Mouse (Mus musculus) forebrain, postnatal 0 days (tissue): ENCODE results near the gene Hes2. TPM values are rescaled to one million over a fixed set of nuclear protein-coding genes. Genes with fewer than 3 reads are reported as not detected.

Experiments used
- ATAC-seq: fragments of 200-750 bp; cut with Nextera tagmentation; 2 replicates; pipeline ENCODE4 v1.8.0; 2017; ENCODE audit warnings: mild to moderate bottlenecking, moderate library complexity
- DNase-seq: peaks from one replicate; pipeline ENCODE4 v3.0.0-alpha.2; 2015
- H3K27ac ChIP-seq: fragments of 300-500 bp; sonication (generic); 2 replicates; pipeline ENCODE4 v1.5.1; 2014; ENCODE audit warnings: low read depth, mild to moderate bottlenecking, antibody characterized with exemption, low read length, moderate library complexity, mixed read lengths
- H3K27me3 ChIP-seq: fragments of 300-500 bp; sonication (generic); 2 replicates; pipeline ENCODE4 v1.6.1; 2014; ENCODE audit warnings: mild to moderate bottlenecking, low read length, mixed read lengths; ENCODE audit not compliant: insufficient read depth
- H3K36me3 ChIP-seq: fragments of 300-500 bp; sonication (generic); 2 replicates; pipeline ENCODE4 v1.6.1; 2014; ENCODE audit warnings: mild to moderate bottlenecking, moderate library complexity; ENCODE audit not compliant: insufficient read depth
- H3K4me1 ChIP-seq: fragments of 300-500 bp; sonication (generic); 2 replicates; pipeline ENCODE4 v1.6.1; 2014; ENCODE audit warnings: antibody characterized with exemption; ENCODE audit not compliant: insufficient read depth
- H3K4me2 ChIP-seq: fragments of 300-500 bp; sonication (generic); 2 replicates; pipeline ENCODE4 v1.6.1; 2014; ENCODE audit warnings: low read depth, mild to moderate bottlenecking, moderate library complexity
- H3K4me3 ChIP-seq: fragments of 300-500 bp; sonication (generic); 2 replicates; pipeline ENCODE4 v1.5.1; 2014; ENCODE audit warnings: low read depth, low read length, mixed read lengths
- H3K9ac ChIP-seq: fragments of 300-500 bp; sonication (generic); 2 replicates; pipeline ENCODE4 v1.6.1; 2014; ENCODE audit warnings: mild to moderate bottlenecking
- H3K9me3 ChIP-seq: fragments of 300-500 bp; sonication (generic); 2 replicates; pipeline ENCODE4 v1.6.1; 2016; ENCODE audit warnings: low read length
- CTCF ChIP-seq: sonication (generic); IDR thresholded peaks from 2 replicates; pipeline ENCODE4 v1.5.1; 2016; ENCODE audit warnings: antibody characterized with exemption, control low read depth, low read depth
- WGBS: fragments of 180-500 bp; shearing (Covaris S2); extraction: QIAGEN DNeasy Blood & Tissue Kit; methylation state at CpG from one replicate; pipeline ENCODE4 v1.1.7; 2014; 5-methylcytosine and 5-hydroxymethylcytosine counted together
- polyA plus RNA-seq: library from polyadenylated mRNA; unstranded; fragments of >200 nt; fragmentation: Nextera tagmentation; extraction: Ambion mirVana; gene quantifications from 2 replicates; pipeline ENCODE4 v1.2.1, GENCODE M21; 2015
- total RNA-seq: library from RNA; depleted of rRNA; stranded (reverse); fragments of >200 nt; gene quantifications from 2 replicates; pipeline ENCODE4 v1.2.3, GENCODE M21; 2014

Gene Hes2
- total and polyA plus RNA-seq, 2 experiments from 2014 or later: not detected

GRCm38 (mm10) chr4:152119396-152120292 is 39.0 kb upstream of the Hes2 start:
- WGBS: 4% methylated on average over 39 of the region's 39 CpGs
- TF ChIP-seq CTCF: peak; percentile 60
- peak; percentile 50 for DNase-seq
- Histone ChIP-seq H3K4me2 (peak overlapping the region; percentile 31), H3K4me3 (0 out of 2 replicates have a peak overlapping the region, but pooled peaks have one; percentile 5), H3K9me3 (no peaks in the 10 kb centered on the region), H3K27ac (no peak overlapping the region), H3K27me3 (peaks cover 93% of the 10 kb centered on the region), H3K4me1 (peaks cover 13% of the 10 kb centered on the region; the same call in 1 of the 2 replicates), H3K36me3 (0 out of 2 replicates have a peak, but pooled peaks cover under 1% of the 10 kb centered on the region), H3K9ac (no peak overlapping the region)
- ATAC-seq: peak; percentile 53

GRCm38 (mm10) chr4:152120311-152121182 is 38.1 kb upstream of the Hes2 start:
- ATAC-seq (no peak), DNase-seq (peak; percentile 36)
- WGBS: under 1% methylated on average over 31 of the region's 31 CpGs
- H3K4me3 ChIP-seq: peak overlapping the region; percentile 11; the same call in 1 of the 2 replicates
- H3K27me3 ChIP-seq: peaks cover 96% of the 10 kb centered on the region
- peak overlapping the region; percentile 29 for H3K4me2 ChIP-seq
- H3K36me3 ChIP-seq: no peaks in the 10 kb centered on the region
- no peak overlapping the region for H3K9ac ChIP-seq
- peaks cover 13% of the 10 kb centered on the region for H3K4me1 ChIP-seq
- TF ChIP-seq CTCF: no peak
- no peaks in the 10 kb centered on the region for H3K9me3 ChIP-seq
- no peak overlapping the region for H3K27ac ChIP-seq

GRCm38 (mm10) chr4:152121183-152121505 is 37.5 kb upstream of the Hes2 start:
- DNase-seq: no peak
- H3K4me1 ChIP-seq: peaks cover 15% of the 10 kb centered on the region
- H3K4me2 ChIP-seq: peak overlapping the region; percentile 29
- no peak for TF ChIP-seq CTCF
- ATAC-seq: no peak
- no peak overlapping the region for H3K9ac ChIP-seq
- 3% methylated on average over 12 of the region's 12 CpGs for WGBS
- peak overlapping the region; percentile 11; the same call in 1 of the 2 replicates for H3K4me3 ChIP-seq
- H3K27ac ChIP-seq: no peak overlapping the region
- no peaks in the 10 kb centered on the region for H3K36me3 ChIP-seq
- H3K27me3 ChIP-seq: peaks cover 96% of the 10 kb centered on the region
- no peaks in the 10 kb centered on the region for H3K9me3 ChIP-seq

GRCm38 (mm10) chr4:152124361-152124961 is 34.2 kb upstream of the Hes2 start:
- no peak overlapping the region for H3K9ac ChIP-seq
- H3K36me3 ChIP-seq: no peaks in the 10 kb centered on the region
- no peak overlapping the region for H3K4me3 ChIP-seq
- H3K27me3 ChIP-seq: peaks cover 95% of the 10 kb centered on the region
- no peak for DNase-seq
- no peak for TF ChIP-seq CTCF
- peaks cover 15% of the 10 kb centered on the region for H3K4me1 ChIP-seq
- WGBS: 6% methylated on average over 13 of the region's 13 CpGs
- H3K27ac ChIP-seq: no peak overlapping the region
- no peaks in the 10 kb centered on the region for H3K9me3 ChIP-seq
- no peak overlapping the region for H3K4me2 ChIP-seq
- no peak for ATAC-seq

- H3K9ac ChIP-seq: no peak overlapping the region
- 3% methylated on average over 56 of the region's 56 CpGs for WGBS
- peak; percentile 27 for DNase-seq
Measured at GRCm38 (mm10) chr4:152125161-152126025, 33.3 kb upstream of the Hes2 start.

More at GRCm38 (mm10) chr4:152125161-152126025, 33.3 kb upstream of the Hes2 start:
- Histone ChIP-seq H3K27ac (no peak overlapping the region), H3K36me3 (no peaks in the 10 kb centered on the region), H3K4me3 (peak overlapping the region; percentile 14), H3K27me3 (peaks cover 95% of the 10 kb centered on the region), H3K9me3 (no peaks in the 10 kb centered on the region), H3K4me1 (peaks cover 8% of the 10 kb centered on the region; the same call in 1 of the 2 replicates), H3K4me2 (peak overlapping the region; percentile 40)
- peak; percentile 18; the same call in 1 of the 2 replicates for ATAC-seq
- no peak for TF ChIP-seq CTCF
